Mouse (Mus musculus) spleen, adult 10 weeks (tissue): ENCODE results near the gene Usp45. TPM values are rescaled to one million over a fixed set of nuclear protein-coding genes. Genes with fewer than 3 reads are reported as not detected.

ENCODE experiments used
- polyA plus RNA-seq: library from polyadenylated mRNA; stranded (reverse); fragments of 350-450 nt; fragmentation: Illumina TruSeq; extraction: RNeasy Lipid Tissue Mini Kit (QIAGEN cat#74804); gene quantifications from one replicate; pipeline ENCODE4 v1.2.3, GENCODE M21; 2015; ENCODE audit warnings: low replicate concordance; ENCODE audit not compliant: insufficient read depth

The Usp45 gene
- polyA plus RNA-seq = 30.5 TPM

DNA sequence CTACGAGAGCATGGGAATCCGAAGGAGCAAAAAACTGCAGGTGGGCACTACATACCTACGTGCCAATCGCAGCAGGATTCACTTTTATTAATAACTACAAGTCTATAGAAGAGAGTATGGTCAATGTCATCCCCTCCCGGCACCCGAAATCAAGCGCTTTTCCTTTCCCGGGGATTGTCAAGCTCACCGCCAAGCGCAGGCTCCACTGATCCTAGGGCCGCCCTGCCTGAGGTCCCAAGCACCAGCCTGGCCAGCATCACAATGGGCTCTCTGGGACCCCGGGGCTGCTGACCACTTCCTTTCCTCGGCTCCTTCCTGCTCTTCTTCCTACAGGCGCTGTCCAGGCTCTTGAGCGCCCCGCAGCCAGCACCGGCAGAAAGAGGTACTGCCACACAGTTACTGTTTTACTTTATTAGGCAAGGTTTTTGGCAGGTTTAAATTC is at the start of gene Usp45, which contains the start of gene Tstd3:
Usp45 (plus strand) TSS at position 294 of the 442 bp plus-strand sequence.
Tstd3 (minus strand) TSS at position 350 of the 442 bp plus-strand sequence.

DNA sequence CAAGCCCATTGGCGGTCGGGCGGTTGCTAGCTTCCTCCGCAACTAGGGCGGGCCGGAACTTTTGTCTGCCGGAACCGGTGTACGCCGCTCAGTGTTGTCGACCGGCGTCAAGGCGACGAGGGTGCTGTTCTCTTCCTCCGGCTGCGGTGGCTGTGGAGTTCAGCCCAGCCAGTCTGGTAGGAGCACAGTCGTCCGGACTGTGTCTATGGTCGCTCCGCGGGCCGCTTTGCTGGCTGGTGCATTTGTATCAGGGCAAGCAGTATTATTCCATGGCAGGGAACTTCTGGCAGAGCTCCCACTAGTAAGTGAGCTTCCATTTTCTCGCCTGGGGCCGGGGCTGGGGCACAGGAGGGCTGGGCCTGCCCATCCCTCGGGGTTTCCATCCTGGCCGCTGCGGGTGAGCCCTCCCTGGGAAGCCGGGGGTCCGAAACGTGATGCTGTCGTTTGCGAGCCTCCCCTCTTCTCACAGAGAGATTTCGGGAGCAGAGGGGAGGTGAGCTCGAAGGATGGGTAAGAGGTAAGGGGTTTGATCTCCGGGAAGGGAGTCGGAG is 39.3 kb upstream of the Usp45 start, which contains the start of gene Ccnc:
Ccnc (plus strand) TSS at position 87 of the 551 bp plus-strand sequence.

DNA sequence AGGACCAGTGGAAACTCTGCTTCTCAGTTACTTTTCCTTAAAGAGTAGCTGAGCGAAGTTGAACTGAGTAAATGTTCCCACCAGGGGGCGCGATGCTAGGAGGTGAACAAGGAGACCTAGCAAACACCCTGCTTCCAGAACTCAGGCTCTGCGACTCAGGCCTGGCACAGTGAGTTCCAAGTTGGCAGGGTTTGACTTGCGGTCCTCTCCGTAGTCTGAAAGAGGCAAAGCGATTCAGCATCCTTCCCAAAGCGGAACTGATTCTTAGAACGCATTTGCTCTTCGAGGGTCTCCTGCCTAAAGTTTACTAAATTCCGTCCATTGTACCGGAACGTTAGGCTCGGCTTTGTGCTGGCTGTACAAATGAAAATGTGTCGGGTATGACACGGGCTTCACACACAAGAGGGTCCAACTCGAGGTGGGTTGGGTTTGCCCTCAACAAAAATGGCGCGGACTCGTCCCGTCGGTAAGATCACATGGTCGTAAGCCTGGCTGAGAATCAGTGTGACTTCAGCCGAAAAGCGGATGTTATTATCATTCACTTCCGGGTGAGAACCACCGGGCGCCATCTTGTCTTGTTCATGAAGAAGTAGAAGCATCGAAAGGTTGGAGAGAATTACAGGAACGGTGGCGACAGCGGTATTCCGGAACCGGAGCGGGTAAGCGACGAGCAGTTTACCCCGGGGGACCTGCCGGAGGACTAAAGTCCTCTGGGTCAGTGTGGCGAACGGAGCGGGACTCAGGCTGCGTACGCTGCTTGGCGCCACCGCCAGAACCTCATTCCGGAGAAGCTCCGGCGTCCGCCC is 80.7 kb downstream of the Usp45 start, which contains the start of gene Pnisr:
Pnisr (plus strand) TSS at position 103 of the 806 bp plus-strand sequence.

DNA sequence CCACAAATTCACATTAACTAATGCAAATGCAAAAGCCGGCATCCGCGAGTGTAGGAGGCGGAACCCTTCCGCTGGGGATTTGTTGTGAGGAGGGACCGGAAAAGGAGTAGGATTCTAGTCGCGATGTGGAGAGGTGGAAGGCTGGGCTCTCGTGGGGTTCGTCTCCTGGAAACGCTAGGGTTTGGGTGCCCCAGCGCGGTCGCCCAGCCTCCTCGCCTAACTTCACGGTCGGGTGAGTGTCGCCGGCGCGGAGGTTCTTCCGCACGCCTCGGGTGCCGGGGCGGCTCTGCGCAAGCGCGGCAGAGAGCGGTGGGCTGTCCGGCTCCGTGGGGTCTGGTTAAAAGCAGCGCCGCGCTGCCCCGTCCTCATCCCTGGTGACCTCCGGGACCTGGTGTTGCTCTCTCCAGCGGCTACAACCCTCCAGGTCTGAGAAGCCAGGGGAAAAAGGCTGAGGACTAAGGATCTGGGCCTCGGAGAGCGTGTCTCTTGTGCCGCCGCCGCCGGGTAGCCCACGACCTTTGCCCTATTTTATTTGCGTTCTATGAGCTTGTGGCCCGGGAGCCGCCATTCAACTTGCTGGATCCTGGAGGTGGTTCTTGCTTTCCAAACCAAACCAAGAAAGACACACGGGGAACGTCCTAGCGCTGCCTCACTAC is 112.7 kb downstream of the Usp45 start, which contains the start of gene Coq3:
Coq3 (plus strand) TSS at position 109 of the 656 bp plus-strand sequence.

Other genes with a start within 250 kb of the Usp45 start
- not detected for gene Prdm13, start 81.2 kb upstream of the Usp45 start, polyA plus RNA-seq
- gene Ccnc, start 39.5 kb upstream of the Usp45 start, polyA plus RNA-seq = 36.3 TPM
- gene Tstd3, start 56 bp downstream of the Usp45 start, polyA plus RNA-seq = 19.7 TPM
- 414 TPM for gene Pnisr, start 80.4 kb downstream of the Usp45 start, polyA plus RNA-seq
- 7.2 TPM for gene Coq3, start 112.5 kb downstream of the Usp45 start, polyA plus RNA-seq
- 0.59 TPM for gene Faxc, start 164.2 kb downstream of the Usp45 start, polyA plus RNA-seq